Mouse (Mus musculus): ENCODE results near the gene Tmem40.

DNA sequence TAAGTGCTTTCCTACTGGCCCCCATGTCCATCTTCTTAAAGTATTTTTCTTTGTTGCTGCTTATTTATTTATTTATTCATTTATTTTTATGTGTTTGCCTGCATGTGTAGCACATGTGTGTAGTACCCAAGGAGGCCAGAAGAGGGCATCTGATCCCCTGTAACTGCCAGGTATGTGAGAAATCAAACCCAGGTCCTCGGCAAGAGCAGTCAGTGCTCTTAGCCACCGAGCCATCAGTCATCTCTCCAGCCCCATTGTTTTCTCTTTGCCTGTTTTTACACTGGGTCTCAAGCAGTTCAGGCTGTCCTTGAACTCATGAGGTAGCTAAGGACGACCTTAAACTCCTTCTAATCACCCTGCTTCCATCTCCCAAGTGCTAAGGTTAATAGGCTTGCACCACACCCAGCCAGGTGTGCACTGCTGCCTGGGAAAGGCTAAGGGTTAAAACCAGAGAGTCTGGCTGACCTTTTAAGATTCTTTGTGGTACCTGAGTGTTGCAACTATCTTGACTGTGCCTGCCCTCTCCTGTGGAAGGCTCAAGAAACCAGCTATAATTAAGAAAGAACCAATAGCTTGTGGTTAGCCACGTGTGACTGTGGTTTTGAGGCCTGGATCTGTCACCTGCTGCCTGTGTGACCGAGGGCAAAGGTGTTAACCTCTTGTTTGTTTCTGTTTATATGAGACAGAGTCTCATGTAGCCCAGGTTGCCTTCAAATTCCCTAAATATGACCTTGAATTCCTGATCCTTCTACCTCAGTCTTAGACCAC, 69.1 kb downstream of the Tmem40 start:
- no peak for TF ChIP-seq USF1 (IDR thresholded peaks at IDR 0.05; ENCODE audit: low read depth)
- no peak for TF ChIP-seq MYOD1 (IDR thresholded peaks at IDR 0.05; ENCODE audit: control insufficient read depth in 1 of 3, insufficient read length in 2 of 3, low read depth in 2 of 3)
